Mouse (Mus musculus): ENCODE measurements around the gene Hecw2.

The Hecw2 gene

DNA sequence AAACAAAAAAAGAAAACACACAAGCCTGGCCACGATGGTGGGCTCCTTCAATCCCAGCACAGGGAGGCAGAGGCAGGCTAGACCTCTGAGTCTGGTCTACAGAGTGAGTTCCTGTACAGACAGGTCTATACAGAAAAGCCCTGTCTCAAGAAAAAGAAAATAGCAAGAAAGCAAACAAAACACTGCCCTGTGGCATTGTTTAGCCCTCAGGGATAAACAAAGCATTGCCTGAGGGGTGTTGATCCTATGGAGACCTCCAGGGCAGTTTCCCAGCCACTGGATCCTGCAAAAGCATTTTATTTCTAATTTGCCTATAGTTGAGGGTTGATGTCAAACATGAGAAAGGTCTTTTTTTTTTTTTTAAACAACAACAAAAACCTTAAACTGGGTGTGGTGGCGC is 327.7 kb downstream of the Hecw2 start:
- no peak for DNase-seq

GRCm38 (mm10) chr1:53866374-53866902 is 328.5 kb downstream of the Hecw2 start:
- DNase-seq = no peak

DNA sequence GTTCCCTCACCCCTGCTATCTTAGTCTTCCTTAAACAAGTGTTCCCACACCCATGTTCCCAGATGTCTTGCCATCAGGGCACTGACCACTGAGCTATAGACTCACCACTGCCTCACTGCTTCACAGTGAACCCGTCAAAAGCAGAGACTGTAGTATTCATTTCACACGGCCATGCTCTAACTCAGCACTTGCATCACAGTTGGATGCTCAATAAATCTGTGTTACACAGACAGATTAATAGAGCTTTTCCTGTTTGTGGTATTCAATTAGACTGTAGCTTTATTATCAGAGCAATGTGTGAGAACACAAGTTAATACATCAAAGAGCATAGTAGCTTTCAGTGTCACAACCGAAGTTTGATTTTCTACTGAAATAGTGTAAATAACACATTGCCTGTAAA is 330.9 kb downstream of the Hecw2 start:
- DNase-seq = no peak

GRCm38 (mm10) chr1:53860611-53861010 is 334.4 kb downstream of the Hecw2 start:
- DNase-seq = no peak

DNA sequence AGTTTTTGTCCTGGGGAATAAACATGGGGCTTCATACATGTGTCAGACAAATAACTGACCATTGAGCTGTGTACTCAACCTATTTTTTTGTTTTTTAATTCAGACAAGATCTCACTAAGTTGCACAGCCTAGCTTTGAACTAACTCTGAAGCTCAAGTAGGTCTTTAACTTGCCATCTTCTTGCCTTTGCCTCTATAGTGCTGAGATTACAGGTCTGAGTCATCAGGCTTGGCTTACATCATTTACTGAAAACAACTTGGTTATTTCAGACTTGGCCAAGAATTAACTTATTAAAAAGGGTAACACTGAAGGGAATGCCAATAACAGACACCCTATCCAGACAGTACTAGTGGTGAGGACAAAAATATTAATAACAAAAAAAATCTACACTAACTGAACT is 335.8 kb downstream of the Hecw2 start:
- DNase-seq = no peak

DNA sequence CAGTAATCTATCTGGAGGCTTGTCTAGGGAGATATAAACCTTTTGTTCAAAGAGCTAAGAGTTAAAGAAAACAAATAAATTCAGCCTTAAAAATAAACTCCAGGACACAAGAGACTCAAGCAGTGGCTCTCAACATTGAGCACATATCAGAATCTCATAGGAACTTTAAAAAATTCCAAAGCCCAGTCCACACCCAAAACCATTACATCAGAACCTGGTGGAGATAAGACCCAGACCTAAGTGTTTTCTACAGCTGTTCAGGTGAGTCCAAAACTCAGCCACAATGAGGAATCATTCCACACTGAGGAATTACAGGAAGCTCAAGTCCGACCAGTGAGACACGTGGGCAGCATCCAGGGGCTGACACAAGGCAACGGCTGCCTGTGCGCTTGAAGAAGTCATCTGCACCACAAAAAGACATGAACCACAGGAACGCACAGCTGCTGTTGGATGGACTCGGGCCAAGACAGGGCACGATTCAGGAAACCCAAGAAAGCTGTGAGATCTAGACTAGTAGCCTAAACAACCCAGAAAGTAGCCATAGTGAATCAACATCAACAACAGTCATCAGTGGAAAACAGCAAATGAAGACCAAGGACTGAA is 338.4 kb downstream of the Hecw2 start:
- no peak for DNase-seq

DNA sequence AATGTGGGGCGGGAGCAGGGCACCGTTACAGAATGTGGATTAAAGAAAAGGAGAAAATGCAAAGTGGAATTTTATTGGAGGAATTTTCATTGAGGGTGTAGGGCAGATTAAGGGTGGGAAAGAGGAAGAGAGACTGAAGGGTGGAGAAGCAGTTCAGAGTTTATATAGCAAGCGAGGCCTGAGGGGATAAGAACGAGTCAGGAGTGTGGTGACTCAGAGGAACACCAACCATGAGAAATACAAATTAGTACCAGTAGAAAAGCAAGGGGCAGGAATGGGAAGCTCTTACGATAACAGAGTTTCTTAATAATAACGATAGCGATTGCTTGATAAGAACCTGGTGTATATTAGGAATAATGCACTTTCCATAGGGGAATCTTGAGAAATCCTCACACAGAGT is 339.2 kb downstream of the Hecw2 start:
- DNase-seq = no peak

- DNase-seq = no peak
These were observed 342.8 kb downstream of the Hecw2 start for GRCm38 (mm10) chr1:53852086-53852610.

DNA sequence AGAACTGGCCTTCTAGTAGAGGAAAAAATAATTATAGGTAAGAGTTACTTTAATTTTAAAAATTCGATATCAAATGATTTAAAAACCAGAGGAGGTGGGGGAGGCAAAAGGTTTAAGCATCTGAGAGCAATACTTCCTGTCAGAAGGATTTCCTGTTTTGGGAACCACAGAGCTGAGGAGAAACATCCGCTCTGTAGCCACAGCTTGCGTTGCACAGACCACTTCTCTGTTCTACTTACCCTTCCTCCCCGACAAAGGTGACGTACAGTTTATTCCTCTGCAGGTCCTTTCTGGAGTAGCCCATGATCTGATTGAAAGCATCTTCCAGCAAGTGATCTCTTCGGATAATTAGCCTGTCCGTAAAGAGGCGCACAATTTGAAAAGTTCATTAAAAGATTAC is 343.6 kb downstream of the Hecw2 start:
- peak; percentile 17 to 20 for DNase-seq

GRCm38 (mm10) chr1:53850891-53851290 is 344.1 kb downstream of the Hecw2 start:
- DNase-seq = no peak

- DNase-seq = no peak
These were observed 348.2 kb downstream of the Hecw2 start for GRCm38 (mm10) chr1:53846665-53847237.

- DNase-seq = no peak
These were observed 349.1 kb downstream of the Hecw2 start for GRCm38 (mm10) chr1:53845854-53846253.

- DNase-seq = no peak
These were observed 349.9 kb downstream of the Hecw2 start for GRCm38 (mm10) chr1:53844914-53845612.

DNA sequence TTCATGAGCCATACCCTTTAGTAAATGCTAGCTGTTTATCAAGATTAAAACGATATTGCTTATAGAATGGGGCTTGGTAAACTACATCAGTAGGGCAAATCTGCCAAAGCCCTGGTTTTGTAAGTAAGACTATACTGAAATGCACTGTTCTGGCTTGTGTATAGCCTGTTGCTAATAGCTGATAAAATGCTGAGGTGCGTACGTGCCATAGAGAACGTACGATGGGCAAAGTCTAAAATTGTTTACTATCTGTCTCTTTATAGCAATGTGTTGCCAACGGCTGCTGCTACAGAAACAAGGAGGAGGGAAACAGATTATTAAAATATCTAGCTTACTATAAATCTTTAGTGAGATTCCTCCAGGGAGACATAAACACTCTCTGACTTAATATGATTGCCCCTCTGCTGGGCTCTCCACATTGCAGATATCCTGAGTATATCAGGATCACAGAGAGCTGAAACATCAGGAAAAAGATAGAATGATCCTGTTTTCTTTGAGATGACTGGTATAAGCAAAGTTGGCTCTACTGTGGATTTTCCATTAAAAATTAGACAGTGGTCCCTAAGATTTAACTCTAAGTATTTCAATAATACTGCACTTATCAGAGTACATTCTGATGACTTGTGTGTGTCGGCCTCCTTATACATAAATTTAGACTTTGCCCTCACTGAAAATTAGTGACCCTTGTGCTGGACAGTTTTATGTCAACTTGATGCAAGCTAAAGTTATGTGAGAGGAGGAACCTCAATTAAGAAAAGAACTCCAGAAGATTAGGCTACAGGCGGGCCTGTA is 350.6 kb downstream of the Hecw2 start:
- DNase-seq = no peak

GRCm38 (mm10) chr1:53843051-53843450 is 351.9 kb downstream of the Hecw2 start:
- no peak for DNase-seq

DNA sequence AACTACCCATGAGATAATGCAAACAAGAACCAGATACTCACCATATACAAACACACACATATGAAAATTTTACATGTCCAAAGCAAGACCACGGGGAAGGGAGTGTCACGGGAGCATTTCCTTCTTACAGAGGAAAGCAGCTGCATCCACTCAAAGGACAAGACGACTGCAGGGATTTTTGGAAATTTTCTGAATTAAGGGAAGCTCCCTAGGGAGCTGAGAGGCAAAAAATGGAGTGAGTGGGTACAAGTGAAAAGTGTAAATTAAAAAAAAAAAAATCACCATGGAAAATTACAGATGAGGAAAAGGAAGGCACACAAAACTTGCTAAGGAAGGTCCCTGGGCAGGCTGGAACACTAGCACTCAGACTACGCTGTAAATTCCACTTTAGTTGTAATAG is 353.9 kb downstream of the Hecw2 start:
- DNase-seq = no peak

DNA sequence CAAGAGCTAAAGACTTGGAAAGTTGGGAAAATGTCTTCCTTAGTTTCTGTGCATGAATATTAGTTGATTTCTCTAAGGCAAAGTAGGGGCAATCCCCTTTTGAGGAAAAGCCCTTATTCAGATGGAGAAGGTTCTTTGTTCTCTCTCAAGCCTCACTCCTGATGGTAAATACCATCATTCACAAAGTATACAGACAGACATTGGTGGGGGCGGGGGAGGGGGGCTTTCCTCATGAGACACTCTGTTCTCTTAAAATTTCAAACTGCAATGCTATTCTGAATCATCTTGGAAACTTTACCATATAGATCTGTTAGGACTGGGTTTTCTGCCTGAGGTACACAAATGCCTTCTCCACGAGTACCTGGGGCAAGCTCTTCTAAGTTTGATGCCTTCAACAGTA is 355.6 kb downstream of the Hecw2 start:
- DNase-seq = no peak

- DNase-seq = no peak
These were observed 356.6 kb downstream of the Hecw2 start for GRCm38 (mm10) chr1:53838182-53838859.

DNA sequence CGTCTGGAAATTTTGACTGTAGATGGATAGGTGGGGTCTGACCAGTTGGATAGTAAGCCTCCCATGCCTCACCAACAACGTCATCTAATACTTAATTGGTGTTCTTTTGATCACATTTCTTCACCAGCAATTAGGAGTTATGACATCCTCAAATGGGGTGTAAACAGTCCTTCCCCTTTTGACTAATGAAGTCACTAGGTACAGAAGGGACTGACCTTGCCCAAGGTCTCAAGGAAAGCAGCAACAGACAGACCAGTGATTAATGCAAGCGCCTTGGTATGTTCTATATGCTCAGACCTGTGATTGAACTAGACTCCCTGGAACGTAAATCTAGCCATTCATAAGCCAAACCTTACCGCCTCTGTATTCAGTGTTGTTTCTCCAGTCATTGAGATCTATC is 364.7 kb downstream of the Hecw2 start:
- no peak for DNase-seq

DNA sequence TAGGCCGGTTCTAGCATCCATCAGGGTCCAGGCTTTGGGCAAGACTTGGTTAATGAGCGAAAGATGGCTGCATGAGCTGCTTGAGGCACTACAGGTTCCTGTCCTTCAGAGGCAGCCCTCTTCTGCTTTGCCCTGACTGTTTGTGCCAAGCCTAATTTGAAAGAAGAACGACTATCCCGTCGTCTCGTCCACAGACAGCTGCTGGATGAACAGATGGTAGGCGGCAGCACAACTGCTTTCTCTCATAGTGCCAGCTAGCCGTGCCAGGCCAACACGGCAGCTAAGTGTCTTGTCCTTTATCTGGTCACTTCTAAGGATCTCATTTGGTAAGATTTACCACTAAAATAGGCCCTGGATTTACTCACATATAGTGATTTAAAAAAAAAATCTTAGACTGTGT is 365.9 kb downstream of the Hecw2 start:
- no peak for DNase-seq

DNA sequence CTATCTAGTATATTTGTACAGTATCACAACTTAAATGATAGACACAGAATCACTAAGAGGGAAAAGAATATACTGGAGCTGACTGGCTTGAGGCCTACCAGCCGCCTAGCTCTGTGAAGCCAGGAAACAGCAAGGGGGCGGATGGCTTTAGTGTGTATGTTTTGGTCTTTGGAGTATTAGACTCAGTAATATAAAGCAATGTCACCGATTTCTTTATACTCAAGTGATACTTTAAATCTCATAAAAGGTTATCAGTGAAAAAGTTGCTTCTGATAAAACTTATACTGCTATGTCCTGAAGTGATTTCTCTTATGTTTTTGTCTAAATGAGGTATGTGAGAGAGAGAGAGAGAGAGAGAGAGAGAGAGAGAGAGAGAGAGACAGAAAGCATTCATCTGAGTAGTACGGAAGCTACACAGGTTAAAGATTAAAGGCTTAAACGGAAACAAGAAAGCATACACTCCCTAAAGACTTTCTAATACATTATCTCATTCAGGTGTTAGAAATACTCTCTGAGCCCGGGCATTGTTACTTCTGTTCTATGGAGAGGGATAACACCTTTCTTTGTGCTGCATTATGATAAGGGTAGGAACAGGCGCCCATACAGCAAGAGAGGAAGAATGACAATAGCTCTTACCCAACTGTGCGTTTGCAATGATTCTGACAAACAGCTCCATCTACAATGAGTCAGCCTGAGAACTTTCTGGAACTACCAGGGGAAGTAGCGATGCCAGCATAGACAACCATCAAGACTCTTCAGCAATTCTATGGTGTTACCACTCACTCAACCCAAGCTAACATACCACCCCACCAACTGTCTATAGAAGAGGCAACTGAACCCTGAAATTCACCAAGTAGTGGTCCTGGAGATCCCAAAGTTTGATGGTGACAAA is 370.3 kb downstream of the Hecw2 start:
- DNase-seq = no peak

All from kidney, adult 8-10 months (tissue).